Mouse (Mus musculus): ENCODE measurements around the gene Nrxn1. TPM values are rescaled to one million over a fixed set of nuclear protein-coding genes. Genes with fewer than 3 reads are reported as not detected.

The Nrxn1 gene
- polyA plus RNA-seq, 1 experiment from 2014 or later: 4.2 TPM

- H3K36me3 ChIP-seq (ENCODE audit: control insufficient read depth, insufficient read depth, low read length): no peaks in the 10 kb centered on the region
- DNase-seq (ENCODE audit: low spot score) (no peak), ATAC-seq (replicated peaks; ENCODE audit: low FRiP score, low TSS enrichment, low read depth) (no peak)
- H3K4me1 ChIP-seq (replicated peaks; ENCODE audit: control insufficient read depth, insufficient read depth, low read length): no peaks in the 10 kb centered on the region
- H3K9ac ChIP-seq (ENCODE audit: low read length): no peak overlapping the region
- no peak overlapping the region for H3K27ac ChIP-seq (ENCODE audit: low read depth)
- H3K9me3 ChIP-seq (ENCODE audit: control insufficient read depth, low read length): no peaks in the 10 kb centered on the region
- no peaks in the 10 kb centered on the region for H3K27me3 ChIP-seq (replicated peaks; ENCODE audit: control insufficient read depth, insufficient read depth, low read length)
- H3K4me3 ChIP-seq (ENCODE audit: low read depth, low read length): no peak overlapping the region
- no peak overlapping the region for H3K4me2 ChIP-seq (ENCODE audit: low read length)
Measured at GRCm38 (mm10) chr17:90607427-90607806, 485.5 kb downstream of the Nrxn1 start.

DNA sequence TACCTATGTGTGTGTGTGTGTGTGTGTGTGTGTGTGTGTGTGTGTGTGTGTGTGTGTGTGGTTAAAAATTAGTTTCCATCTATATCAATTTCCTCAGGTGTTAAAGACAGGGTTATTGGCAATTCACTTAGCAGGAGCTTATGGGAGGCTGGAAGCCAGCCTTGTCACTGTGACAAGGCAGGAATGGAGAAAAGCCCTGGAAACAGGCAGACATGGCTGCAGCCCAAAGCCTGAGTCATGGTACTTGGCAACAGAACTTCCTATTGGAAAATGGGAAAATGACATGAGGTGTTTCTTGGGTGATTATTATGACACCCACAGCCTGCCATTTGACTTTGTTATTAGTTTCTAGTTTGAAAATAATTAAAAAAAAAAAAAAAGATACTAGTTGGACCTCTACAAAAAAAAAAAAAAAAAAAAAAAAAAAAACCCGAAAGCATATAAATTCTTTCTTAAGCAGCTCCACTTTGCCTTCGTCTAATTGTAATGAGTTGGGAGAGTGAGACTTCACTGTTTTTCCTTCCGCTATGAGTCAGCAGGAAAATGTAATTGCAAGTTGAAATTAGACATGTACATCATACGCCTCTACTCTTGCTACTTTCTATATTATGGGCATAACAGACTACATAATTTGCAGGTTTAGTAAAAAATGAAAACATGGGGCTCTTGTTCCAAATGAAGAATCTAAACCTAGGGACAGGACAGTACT, 486.0 kb downstream of the Nrxn1 start:
- no peak overlapping the region for H3K27ac ChIP-seq (ENCODE audit: low read depth)
- WGBS: 90% methylated on average over 4 of the region's 4 CpGs
- H3K9me3 ChIP-seq (ENCODE audit: control insufficient read depth, low read length): no peaks in the 10 kb centered on the region
- H3K4me2 ChIP-seq (ENCODE audit: low read length): no peak overlapping the region
- no peak for ATAC-seq (replicated peaks; ENCODE audit: low FRiP score, low TSS enrichment, low read depth)
- H3K9ac ChIP-seq (ENCODE audit: low read length): no peak overlapping the region
- H3K4me1 ChIP-seq (replicated peaks; ENCODE audit: control insufficient read depth, insufficient read depth, low read length): no peaks in the 10 kb centered on the region
- H3K27me3 ChIP-seq (replicated peaks; ENCODE audit: control insufficient read depth, insufficient read depth, low read length): no peaks in the 10 kb centered on the region
- H3K4me3 ChIP-seq (ENCODE audit: low read depth, low read length): no peak overlapping the region
- no peak for DNase-seq (ENCODE audit: low spot score)
- H3K36me3 ChIP-seq (ENCODE audit: control insufficient read depth, insufficient read depth, low read length): no peaks in the 10 kb centered on the region

GRCm38 (mm10) chr17:90599570-90600524, 493.0 kb downstream of the Nrxn1 start:
- H3K9ac ChIP-seq (ENCODE audit: low read length): no peak overlapping the region
- H3K4me2 ChIP-seq (ENCODE audit: low read length): no peak overlapping the region
- H3K9me3 ChIP-seq (ENCODE audit: control insufficient read depth, low read length): peaks cover 6% of the 10 kb centered on the region; the same call in 1 of the 2 replicates
- ATAC-seq (replicated peaks; ENCODE audit: low FRiP score, low TSS enrichment, low read depth): no peak
- no peaks in the 10 kb centered on the region for H3K27me3 ChIP-seq (replicated peaks; ENCODE audit: control insufficient read depth, insufficient read depth, low read length)
- no peak overlapping the region for H3K4me3 ChIP-seq (ENCODE audit: low read depth, low read length)
- H3K4me1 ChIP-seq (replicated peaks; ENCODE audit: control insufficient read depth, insufficient read depth, low read length): no peaks in the 10 kb centered on the region
- H3K27ac ChIP-seq (ENCODE audit: low read depth): no peak overlapping the region
- no peaks in the 10 kb centered on the region for H3K36me3 ChIP-seq (ENCODE audit: control insufficient read depth, insufficient read depth, low read length)
- DNase-seq (ENCODE audit: low spot score): no peak
- 76% methylated on average over 9 of the region's 9 CpGs for WGBS

- Histone ChIP-seq H3K27ac (ENCODE audit: low read depth) (no peak overlapping the region), H3K4me2 (ENCODE audit: low read length) (no peak overlapping the region), H3K27me3 (replicated peaks; ENCODE audit: control insufficient read depth, insufficient read depth, low read length) (no peaks in the 10 kb centered on the region), H3K4me1 (replicated peaks; ENCODE audit: control insufficient read depth, insufficient read depth, low read length) (no peaks in the 10 kb centered on the region), H3K9me3 (ENCODE audit: control insufficient read depth, low read length) (peaks cover 6% of the 10 kb centered on the region; the same call in 1 of the 2 replicates), H3K9ac (ENCODE audit: low read length) (no peak overlapping the region), H3K36me3 (ENCODE audit: control insufficient read depth, insufficient read depth, low read length) (no peaks in the 10 kb centered on the region), H3K4me3 (ENCODE audit: low read depth, low read length) (no peak overlapping the region)
- 70% methylated on average over 9 of the region's 9 CpGs for WGBS
- ATAC-seq (replicated peaks; ENCODE audit: low FRiP score, low TSS enrichment, low read depth) (no peak), DNase-seq (ENCODE audit: low spot score) (no peak)
Measured at GRCm38 (mm10) chr17:90594798-90595533, 497.9 kb downstream of the Nrxn1 start.

- no peak overlapping the region for H3K9ac ChIP-seq (ENCODE audit: low read length)
- no peak overlapping the region for H3K4me3 ChIP-seq (ENCODE audit: low read depth, low read length)
- no peak overlapping the region for H3K27ac ChIP-seq (ENCODE audit: low read depth)
- H3K4me1 ChIP-seq (replicated peaks; ENCODE audit: control insufficient read depth, insufficient read depth, low read length): no peaks in the 10 kb centered on the region
- H3K36me3 ChIP-seq (ENCODE audit: control insufficient read depth, insufficient read depth, low read length): no peaks in the 10 kb centered on the region
- no peak for DNase-seq (ENCODE audit: low spot score)
- no peak for ATAC-seq (replicated peaks; ENCODE audit: low FRiP score, low TSS enrichment, low read depth)
- H3K27me3 ChIP-seq (replicated peaks; ENCODE audit: control insufficient read depth, insufficient read depth, low read length): no peaks in the 10 kb centered on the region
- H3K4me2 ChIP-seq (ENCODE audit: low read length): no peak overlapping the region
- H3K9me3 ChIP-seq (ENCODE audit: control insufficient read depth, low read length): no peaks in the 10 kb centered on the region
Measured at GRCm38 (mm10) chr17:90586891-90587290, 506.0 kb downstream of the Nrxn1 start.

- WGBS: 45% methylated on average over 8 of the region's 8 CpGs
- DNase-seq (ENCODE audit: low spot score) (peak; percentile 66), ATAC-seq (replicated peaks; ENCODE audit: low FRiP score, low TSS enrichment, low read depth) (peak; percentile 70)
- no peaks in the 10 kb centered on the region for H3K27me3 ChIP-seq (replicated peaks; ENCODE audit: control insufficient read depth, insufficient read depth, low read length)
- H3K9ac ChIP-seq (ENCODE audit: low read length): no peak overlapping the region
- H3K9me3 ChIP-seq (ENCODE audit: control insufficient read depth, low read length): no peaks in the 10 kb centered on the region
- H3K4me2 ChIP-seq (ENCODE audit: low read length): peak overlapping the region; percentile 15; the same call in 1 of the 2 replicates
- H3K4me1 ChIP-seq (replicated peaks; ENCODE audit: control insufficient read depth, insufficient read depth, low read length): no peaks in the 10 kb centered on the region
- H3K4me3 ChIP-seq (ENCODE audit: low read depth, low read length): no peak overlapping the region
- H3K36me3 ChIP-seq (ENCODE audit: control insufficient read depth, insufficient read depth, low read length): no peaks in the 10 kb centered on the region
- H3K27ac ChIP-seq (ENCODE audit: low read depth): no peak overlapping the region
Measured at GRCm38 (mm10) chr17:90584666-90585195, 508.1 kb downstream of the Nrxn1 start.

DNA sequence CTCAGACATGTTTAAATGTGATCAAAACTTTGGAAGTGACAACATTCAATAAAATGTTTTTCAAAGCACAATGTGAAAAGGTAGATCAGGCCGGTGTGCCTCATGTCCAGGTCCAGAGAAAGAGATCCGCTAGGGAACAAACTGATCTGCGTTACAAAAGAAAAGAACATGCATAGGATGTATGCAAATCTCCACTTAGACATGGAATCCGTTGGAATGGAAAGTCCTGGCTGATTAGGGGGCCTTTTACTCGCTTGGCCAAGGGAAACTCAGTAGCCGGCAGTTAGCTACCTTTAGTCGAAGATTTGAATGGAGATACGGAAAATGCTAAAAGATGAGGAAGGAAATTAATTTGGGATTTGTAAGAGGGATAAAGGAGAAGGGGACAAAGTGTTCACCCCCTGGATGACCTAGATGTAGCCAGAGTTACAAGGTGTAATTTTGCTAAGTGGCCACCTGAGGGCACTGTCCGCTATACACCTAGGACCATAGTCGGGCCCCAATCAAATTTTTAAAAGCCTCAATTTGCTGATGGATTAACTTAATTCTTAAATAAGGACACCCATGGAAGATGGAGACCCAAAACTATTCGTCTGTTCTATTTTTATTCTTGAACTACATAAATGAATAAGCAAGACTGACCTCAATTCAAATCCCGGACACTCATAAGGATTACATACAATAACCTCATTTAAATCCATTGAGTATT, 508.9 kb downstream of the Nrxn1 start:
- Histone ChIP-seq H3K27ac (ENCODE audit: low read depth) (no peak overlapping the region), H3K36me3 (ENCODE audit: control insufficient read depth, insufficient read depth, low read length) (no peaks in the 10 kb centered on the region), H3K9me3 (ENCODE audit: control insufficient read depth, low read length) (no peaks in the 10 kb centered on the region), H3K27me3 (replicated peaks; ENCODE audit: control insufficient read depth, insufficient read depth, low read length) (no peaks in the 10 kb centered on the region), H3K4me3 (ENCODE audit: low read depth, low read length) (no peak overlapping the region), H3K4me1 (replicated peaks; ENCODE audit: control insufficient read depth, insufficient read depth, low read length) (no peaks in the 10 kb centered on the region), H3K9ac (ENCODE audit: low read length) (no peak overlapping the region), H3K4me2 (ENCODE audit: low read length) (no peak overlapping the region)
- DNase-seq (ENCODE audit: low spot score) (no peak), ATAC-seq (replicated peaks; ENCODE audit: low FRiP score, low TSS enrichment, low read depth) (no peak)
- 49% methylated on average over 12 of the region's 12 CpGs for WGBS

GRCm38 (mm10) chr17:90583196-90583595, 509.7 kb downstream of the Nrxn1 start:
- ATAC-seq (replicated peaks; ENCODE audit: low FRiP score, low TSS enrichment, low read depth): no peak
- no peak for DNase-seq (ENCODE audit: low spot score)
- Histone ChIP-seq H3K27me3 (replicated peaks; ENCODE audit: control insufficient read depth, insufficient read depth, low read length) (no peaks in the 10 kb centered on the region), H3K9me3 (ENCODE audit: control insufficient read depth, low read length) (no peaks in the 10 kb centered on the region), H3K4me3 (ENCODE audit: low read depth, low read length) (no peak overlapping the region), H3K4me1 (replicated peaks; ENCODE audit: control insufficient read depth, insufficient read depth, low read length) (no peaks in the 10 kb centered on the region), H3K36me3 (ENCODE audit: control insufficient read depth, insufficient read depth, low read length) (no peaks in the 10 kb centered on the region), H3K4me2 (ENCODE audit: low read length) (no peak overlapping the region), H3K9ac (ENCODE audit: low read length) (no peak overlapping the region), H3K27ac (ENCODE audit: low read depth) (no peak overlapping the region)
- 27% methylated on average over 3 of the region's 3 CpGs for WGBS
